Mouse (Mus musculus): ENCODE measurements around the gene Eef2.

Gene Eef2

DNA sequence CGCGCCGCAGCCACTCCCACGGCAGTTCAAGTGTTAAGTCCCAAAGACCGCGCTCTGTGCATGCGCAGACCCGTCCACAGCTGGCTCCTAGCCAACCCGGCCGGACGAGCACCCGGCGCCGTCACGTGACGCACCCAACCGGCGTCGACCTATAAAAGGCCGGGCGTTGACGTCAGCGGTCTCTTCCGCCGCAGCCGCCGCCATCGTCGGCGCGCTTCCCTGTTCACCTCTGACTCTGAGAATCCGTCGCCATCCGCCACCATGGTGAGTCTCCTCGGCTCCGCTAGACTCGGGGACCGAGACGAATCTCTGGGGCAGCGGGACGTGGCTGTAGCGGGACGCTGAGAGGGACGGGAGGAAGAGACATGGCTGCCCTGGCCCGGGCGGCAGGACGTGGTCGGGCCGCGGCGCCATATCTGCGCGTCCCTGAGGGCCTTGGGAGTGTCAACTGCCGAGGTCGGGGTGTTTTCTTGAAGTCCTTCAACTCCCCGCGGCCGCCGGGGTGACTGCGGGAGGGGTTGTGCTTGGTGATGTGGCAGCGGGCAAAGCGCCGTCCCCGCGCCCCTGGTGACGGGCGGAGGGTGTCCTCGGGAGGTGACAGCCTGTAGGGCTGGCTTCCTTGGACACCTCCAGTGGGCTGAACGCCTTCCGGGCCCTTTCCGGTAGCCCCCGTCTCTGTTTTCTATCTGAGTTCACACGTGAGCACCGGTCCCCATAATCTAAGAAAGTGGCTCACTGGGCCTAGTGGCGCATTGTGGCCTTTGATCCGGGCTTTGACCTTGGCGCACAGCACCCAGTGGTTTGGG, at the start of gene Eef2:
Eef2 (plus strand) TSS at position 166 of the 806 bp plus-strand sequence.
- DNase-seq, result peak; percentile 99

DNA sequence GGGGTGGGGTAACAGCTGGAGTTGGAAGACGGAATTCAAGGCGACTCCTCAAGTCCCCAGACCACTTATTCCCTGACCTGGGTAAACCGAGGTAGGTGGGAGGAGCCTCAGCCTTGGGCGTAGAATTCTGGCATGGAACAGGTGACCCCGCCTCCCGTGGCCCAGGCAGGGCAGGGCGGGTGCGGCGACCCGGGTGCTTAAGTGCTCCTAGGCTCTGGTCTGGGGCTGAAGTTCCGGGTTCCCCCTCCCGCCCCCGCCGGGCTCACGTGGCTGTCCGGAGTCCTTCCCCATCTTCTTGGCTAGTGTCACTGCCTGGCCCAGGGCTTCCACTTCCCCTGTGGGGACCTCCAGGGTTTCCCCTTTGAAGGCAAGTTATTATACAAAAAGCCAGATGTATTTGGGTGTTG, 42.2 kb upstream of the Eef2 start:
- DNase-seq, result peak; percentile 74

DNA sequence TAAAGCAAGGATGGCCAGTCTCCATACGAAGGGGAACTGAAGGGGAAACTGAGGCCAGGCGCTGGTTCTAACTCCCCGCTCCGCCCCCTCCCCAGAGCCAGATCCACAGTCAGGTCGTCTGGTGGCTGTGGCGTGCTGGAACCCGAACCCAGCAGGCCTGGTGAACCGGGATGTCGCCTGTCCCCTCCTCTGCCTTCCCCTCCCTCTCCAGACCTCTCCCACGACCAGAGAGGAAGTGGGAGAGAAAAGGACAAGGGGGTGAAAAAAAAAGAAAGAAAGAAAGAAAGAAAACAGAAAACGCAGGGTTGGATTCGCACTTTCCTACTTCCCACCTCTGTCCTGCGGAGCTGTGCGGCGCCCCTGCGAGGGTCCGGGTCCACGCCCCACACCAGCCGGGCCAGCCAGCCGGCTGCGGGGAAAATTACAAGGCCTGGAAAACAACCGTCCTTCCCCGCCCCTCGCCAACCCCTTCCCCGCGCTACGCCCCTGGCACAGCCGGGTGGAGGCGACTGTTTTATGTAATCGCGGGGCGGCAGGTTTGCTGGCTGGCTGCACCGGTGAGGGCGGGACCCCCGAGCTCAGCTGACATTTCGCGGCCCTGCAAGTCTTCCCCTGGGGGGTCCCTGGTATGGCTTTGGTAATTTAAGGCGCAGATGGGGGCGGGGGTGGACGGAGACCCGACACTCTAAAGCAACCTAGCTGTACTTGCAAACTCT, 41.3 kb upstream of the Eef2 start, which contains the start of gene Zbtb7a:
Zbtb7a (plus strand) TSS at position 255 of the 716 bp plus-strand sequence.
- peak; percentile 75 for DNase-seq

- peak; percentile 84 for DNase-seq
Measured at GRCm38 (mm10) chr10:81135831-81136705, 40.4 kb upstream of the Eef2 start.

DNA sequence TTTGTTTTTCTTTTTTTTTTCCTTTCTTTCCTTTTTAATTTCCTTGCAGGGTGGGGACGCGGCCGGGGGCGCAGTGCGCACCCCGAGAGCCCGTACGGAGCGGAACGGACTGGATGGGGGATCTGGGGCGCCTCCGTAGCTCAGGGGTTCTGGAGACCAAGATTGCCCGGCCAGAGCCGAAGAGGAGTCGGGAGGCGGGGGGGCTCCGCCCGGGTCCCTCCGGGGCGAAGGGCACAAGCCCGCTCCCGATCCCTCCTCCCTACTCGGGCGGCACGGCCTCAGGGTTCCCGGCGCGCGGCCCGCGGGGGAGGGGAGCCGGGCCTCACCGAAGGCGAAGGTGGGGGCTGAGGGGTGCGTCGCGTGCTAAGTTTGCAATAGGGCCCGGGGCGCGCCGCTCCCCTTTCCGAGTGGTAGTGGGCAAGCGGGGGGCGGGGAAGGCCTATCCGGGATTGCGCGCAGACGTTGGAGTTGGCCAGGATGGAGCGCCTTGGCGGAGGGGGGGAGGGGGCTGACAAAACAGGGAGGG, 39.7 kb upstream of the Eef2 start:
- DNase-seq, result peak; percentile 92

- DNase-seq, result peak; percentile 100
Measured at GRCm38 (mm10) chr10:81137252-81138130, 38.9 kb upstream of the Eef2 start.

DNA sequence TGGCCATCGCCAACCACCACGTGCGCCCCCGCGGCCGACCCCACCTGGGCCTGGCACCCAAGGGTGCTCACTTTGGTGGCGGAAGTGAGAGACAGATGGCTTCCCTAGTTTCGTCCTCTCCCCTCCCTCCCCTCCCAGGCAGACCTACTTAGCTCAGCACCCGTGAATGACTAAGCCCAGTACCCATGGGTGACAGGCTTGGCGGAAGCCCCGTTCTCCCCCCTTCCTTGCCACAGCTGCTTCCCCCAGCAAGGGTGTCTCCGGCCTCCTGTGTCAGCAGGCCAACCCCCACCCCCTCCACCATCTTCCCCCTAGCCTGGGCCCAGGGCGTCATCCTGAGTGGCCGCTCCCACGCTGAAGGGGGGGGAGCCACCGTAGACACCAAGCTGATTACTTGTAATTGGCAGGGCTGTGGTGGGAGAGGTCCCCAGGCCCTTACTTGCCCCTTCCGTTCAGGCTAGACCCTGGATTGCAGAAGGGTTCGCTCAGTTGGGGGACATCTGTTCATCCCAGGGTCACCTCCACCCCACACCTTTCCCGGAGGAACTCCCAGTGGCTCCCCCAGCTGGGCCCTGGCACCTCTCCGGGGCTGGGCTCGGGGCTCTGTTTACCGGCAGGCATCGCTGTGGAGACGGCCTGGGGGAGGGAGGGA, 38.2 kb upstream of the Eef2 start:
- DNase-seq, result peak; percentile 84

- peak; percentile 70 for DNase-seq
Measured at GRCm38 (mm10) chr10:81138821-81139528, 37.5 kb upstream of the Eef2 start.

- DNase-seq, result peak; percentile 72
Measured at GRCm38 (mm10) chr10:81139529-81139846, 36.9 kb upstream of the Eef2 start.

DNA sequence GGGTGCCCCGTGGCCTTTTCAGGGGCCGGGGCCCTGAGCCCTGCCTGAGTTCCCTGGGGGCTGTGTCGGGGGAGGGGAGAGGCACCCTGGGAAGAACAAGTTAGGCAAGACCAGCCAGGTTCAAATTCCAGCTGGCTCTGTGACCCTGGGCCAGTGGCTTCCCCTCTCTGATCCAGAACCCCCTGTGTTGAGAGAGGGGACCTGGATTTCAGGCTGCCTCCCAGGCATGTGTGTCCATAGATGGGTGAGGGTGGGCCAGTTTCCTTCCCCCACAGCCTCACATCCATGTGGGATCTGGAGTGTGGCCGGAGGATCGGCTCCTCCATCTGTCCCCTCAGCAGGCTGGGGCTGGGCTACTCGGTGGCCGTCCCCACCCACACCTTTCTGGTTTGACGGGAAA, 36.4 kb upstream of the Eef2 start:
- peak; percentile 83 for DNase-seq

- peak; percentile 76 for DNase-seq
Measured at GRCm38 (mm10) chr10:81140717-81141454, 35.5 kb upstream of the Eef2 start.

DNA sequence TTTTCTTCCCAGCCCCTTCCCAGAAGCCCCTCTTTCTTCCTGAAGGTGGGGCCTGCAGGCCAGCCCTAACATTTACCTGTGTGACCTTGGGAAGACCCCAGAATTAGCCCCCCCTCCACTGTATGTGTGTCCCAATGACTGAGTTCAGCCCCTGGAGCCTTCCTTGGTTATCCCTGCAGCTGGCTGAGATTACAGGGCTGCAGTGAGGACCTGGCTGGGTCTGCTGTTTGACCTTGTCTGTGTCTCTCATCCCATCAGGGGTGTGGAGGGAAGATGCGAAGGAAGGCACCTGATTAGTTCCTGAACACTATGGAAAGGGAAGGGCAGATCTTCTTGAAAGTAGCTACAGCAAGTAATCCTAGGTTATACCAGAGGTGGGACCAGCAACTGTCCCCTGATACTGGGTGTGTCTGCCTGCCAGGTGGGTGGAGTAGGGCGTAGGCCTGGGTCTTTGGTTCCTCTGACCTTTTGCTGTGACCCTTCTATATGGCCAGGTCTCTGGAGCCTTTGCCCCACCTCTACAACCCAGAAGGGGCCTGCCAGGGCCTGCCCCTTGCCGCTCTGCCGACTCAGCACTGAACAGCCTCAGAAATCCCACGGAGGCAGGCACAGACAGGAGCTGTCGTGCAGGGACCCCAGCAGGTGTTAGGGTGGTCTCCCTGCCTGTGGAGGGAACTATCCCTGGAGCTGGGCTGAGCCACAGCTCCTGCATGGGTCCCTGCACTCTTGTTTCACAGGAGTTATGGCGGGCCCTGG, 34.8 kb upstream of the Eef2 start:
- no peak for DNase-seq

DNA sequence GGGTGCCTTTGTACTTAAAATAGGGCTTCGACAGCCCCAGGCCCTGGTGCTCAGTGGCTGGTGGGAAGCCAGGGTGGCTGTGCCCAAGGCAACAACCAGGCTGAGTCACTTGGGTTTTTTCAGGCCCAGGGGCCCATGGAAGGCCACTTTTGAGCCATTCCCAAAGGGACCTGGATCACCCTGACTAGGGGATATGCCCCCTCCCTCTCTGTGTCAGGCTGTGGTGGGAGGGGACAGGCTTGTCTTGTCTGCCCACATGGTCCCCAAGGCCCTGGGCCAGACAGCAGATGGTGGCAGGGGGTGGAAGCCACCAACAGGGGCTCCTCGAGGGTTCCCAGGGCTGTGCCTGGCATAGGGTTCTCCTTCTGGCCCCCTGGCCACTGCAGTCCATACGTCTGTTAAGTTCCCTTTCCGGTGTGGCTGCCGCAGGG, 33.9 kb upstream of the Eef2 start:
- peak; percentile 80 for DNase-seq

DNA sequence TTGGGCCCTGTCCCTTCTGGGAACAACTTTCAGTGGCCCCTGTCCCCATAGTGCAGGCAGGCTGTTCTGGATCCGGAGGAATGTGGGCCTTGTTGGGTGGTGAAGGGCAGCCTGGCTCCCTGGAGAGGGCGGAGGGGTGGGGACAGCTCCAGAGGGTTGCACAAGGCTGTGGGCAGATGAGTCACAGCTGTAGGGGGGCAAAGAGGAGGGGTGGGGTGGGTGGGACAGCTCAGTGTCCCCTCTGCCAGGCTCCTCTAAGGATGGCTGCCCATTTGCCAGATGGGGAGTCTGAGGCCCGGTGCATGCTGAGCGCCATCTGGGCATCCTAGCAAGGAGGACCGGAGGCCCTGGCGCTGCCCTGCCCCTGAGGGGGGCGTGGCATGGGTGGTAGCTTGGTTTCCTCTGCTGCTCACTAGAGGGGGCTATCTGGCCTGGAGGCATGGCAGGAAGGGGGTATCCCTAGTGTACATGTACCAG, 33.2 kb upstream of the Eef2 start:
- peak; percentile 82 for DNase-seq

DNA sequence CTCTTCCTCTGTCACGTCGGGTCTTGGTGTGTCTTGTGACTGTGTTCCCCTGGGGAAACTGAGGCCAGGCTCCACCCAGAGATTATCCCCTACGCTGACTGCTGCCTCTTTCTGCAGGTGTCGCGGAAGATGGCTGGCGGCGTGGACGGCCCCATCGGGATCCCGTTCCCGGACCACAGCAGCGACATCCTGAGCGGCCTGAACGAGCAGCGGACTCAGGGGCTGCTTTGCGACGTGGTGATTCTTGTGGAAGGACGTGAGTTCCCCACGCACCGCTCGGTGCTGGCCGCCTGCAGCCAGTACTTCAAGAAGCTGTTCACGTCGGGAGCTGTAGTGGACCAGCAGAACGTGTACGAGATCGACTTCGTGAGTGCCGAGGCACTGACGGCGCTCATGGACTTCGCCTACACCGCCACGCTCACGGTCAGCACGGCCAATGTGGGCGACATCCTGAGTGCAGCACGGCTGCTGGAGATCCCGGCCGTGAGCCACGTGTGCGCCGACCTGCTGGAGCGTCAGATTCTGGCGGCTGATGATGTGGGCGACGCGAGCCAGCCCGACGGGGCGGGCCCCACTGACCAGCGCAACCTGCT, 32.5 kb upstream of the Eef2 start:
- no peak for DNase-seq

DNA sequence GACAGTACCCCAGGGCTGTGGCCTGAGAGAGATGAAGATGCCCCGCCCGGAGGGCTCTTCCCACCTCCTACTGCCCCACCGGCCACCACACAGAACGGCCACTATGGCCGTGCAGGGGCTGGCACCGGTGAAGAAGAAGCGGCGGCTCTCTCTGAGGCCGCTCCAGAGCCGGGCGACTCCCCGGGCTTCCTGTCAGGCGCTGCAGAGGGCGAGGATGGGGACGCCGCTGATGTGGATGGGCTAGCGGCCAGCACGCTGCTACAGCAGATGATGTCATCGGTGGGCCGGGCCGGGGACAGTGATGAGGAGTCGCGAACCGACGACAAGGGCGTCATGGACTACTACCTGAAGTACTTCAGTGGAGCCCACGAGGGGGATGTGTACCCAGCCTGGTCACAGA, 31.8 kb upstream of the Eef2 start:
- no peak for DNase-seq

GRCm38 (mm10) chr10:81145307-81145706, 31.1 kb upstream of the Eef2 start:
- no peak for DNase-seq

- DNase-seq, result no peak
Measured at GRCm38 (mm10) chr10:81145778-81146177, 30.7 kb upstream of the Eef2 start.

DNA sequence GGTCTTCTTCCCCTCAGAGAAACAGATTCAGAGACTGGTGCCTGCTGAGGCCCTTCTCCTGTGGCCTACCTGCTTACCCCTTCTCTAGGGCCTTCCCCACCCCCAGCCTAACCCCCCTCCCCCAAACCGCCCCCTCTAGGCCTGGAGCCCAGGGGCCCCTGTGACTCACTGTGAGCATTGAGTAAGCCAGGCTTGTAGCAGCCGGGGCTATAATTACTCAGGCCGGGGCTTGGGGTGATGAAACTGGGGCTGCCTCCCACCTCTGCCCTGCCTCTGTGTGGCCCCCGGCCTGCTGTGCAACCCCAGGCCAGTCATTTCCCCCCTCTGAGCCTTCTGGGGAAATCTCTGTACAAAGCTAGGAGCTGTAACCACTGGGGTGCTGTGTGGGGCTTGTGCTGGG, 30.1 kb upstream of the Eef2 start:
- DNase-seq, result no peak
